Mouse (Mus musculus) WW6 (cell line): Measurements from ENCODE around the gene Tgfa.

ENCODE experiments used
- DNase-seq: peaks from one replicate; pipeline ENCODE4 v3.0.0-alpha.2; 2013; ENCODE audit warnings: low read depth, low spot score

Gene Tgfa

GRCm38 (mm10) chr6:86295451-86295850 is 100.4 kb downstream of the Tgfa start:
- DNase-seq = no peak

- no peak for DNase-seq
Observed at GRCm38 (mm10) chr6:86296126-86296525, 101.1 kb downstream of the Tgfa start.

GRCm38 (mm10) chr6:86296938-86297337 is 101.9 kb downstream of the Tgfa start:
- no peak for DNase-seq

- DNase-seq = no peak
Observed at GRCm38 (mm10) chr6:86298961-86299360, 103.9 kb downstream of the Tgfa start.

- no peak for DNase-seq
Observed at GRCm38 (mm10) chr6:86299381-86299780, 104.4 kb downstream of the Tgfa start.

GRCm38 (mm10) chr6:86305680-86306079 is 110.7 kb downstream of the Tgfa start:
- no peak for DNase-seq

- no peak for DNase-seq
Observed at GRCm38 (mm10) chr6:86314011-86314410, 119.0 kb downstream of the Tgfa start.

- DNase-seq = no peak
Observed at GRCm38 (mm10) chr6:86317066-86317465, 122.0 kb downstream of the Tgfa start.

GRCm38 (mm10) chr6:86318855-86319254 is 123.8 kb downstream of the Tgfa start:
- no peak for DNase-seq

- DNase-seq = no peak
Observed at GRCm38 (mm10) chr6:86322031-86322563, 127.1 kb downstream of the Tgfa start.

- DNase-seq = peak; percentile 60
Observed at GRCm38 (mm10) chr6:86322991-86323390, 128.0 kb downstream of the Tgfa start.

GRCm38 (mm10) chr6:86324400-86324799 is 129.4 kb downstream of the Tgfa start:
- DNase-seq = no peak
